Mouse (Mus musculus): ENCODE measurements around the gene Hist2h2ab.
"Not testable (repeated sequence)": the region's sequence is repeated elsewhere in the genome, so short reads cannot be mapped to it uniquely, and the experiment has no call there.

Gene Hist2h2ab

DNA sequence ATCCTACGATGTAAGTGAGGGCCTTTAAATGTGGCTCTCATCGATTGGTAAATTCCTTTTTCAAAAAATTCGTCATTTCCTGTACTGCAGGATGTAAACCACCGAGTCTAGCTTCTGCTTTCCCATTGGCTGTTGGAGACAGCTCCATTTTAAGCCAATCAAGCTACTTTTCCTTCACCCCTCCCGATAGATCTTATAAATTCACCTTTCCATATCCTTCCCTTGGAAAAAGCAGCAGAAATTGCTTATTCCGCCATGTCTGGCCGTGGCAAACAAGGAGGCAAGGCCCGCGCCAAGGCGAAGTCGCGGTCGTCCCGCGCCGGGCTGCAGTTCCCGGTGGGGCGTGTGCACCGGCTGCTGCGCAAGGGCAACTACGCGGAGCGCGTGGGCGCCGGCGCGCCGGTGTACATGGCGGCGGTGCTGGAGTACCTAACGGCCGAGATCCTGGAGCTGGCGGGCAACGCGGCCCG lies at the start of gene Hist2h2ab, which contains the start of gene Bola1:
TSS of gene Hist2h2ab (plus strand) at position 205 of the 470 bp plus-strand sequence.
TSS of gene Bola1 (minus strand) at position 49 of the 470 bp plus-strand sequence.
- DNase-seq (ENCODE audit: low spot score in 2 of 2) = peak; percentile 64 to 65

DNA sequence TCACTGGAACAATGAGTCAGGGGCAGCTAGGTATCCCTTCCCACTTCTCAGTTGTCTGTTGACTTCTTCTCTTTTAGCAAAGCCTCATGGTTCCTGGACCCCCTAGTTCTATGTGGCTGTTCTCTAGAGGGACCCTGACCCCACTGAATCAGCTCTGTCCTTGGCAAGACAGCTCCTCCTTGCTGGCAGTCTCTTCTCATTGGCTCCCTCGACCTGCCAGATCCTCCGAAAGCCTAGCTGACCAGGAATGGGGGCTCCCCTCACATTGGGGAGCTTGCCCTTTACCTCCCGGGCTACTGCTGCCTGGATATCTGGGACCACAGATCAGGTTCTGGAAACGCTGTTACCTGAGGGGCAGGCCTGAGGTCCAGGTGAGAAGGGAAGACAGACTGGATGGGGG lies 49.4 kb upstream of the Hist2h2ab start:
- DNase-seq (ENCODE audit: low spot score in 2 of 2) = no peak

GRCm38 (mm10) chr3:96170976-96171545 lies 48.6 kb upstream of the Hist2h2ab start:
- no peak for DNase-seq (ENCODE audit: low spot score in 2 of 2)

DNA sequence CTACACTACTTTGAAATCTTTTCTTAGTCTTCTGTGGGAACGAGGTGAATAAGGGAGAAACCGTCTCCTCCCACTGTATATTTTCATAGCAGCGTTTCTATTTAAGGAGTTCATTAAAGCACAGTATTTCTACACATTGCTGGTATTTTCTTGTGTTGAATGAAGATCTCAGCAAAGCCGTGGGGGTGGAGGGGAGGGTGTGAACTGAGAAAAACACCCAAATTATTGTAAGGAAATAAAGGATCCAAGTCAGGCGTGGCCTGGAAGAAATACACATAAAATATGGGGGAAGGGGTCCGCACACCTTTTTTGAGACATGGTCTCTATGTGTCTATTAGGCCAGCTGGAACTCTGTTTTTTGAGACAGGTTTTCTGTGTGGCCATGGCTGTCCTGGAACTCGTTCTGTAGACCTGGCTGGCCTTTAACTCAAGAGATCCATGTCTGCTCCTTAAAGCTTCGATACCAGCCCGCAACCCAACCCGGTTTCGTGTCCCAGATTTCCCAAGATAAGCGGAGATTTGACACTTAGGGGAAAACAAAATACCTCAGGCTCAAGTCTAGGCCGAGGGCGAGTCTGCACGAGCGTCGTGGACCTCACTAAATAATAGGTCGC lies 48.0 kb upstream of the Hist2h2ab start:
- DNase-seq (ENCODE audit: low spot score in 2 of 2) = no peak

- peak; percentile 80 to 81 for DNase-seq (ENCODE audit: low spot score in 2 of 2)
Measured at GRCm38 (mm10) chr3:96172197-96173178, 47.2 kb upstream of the Hist2h2ab start, which contains the start of gene Sf3b4. Gene Sf3b4 (plus strand): TSS chr3:96172332.

DNA sequence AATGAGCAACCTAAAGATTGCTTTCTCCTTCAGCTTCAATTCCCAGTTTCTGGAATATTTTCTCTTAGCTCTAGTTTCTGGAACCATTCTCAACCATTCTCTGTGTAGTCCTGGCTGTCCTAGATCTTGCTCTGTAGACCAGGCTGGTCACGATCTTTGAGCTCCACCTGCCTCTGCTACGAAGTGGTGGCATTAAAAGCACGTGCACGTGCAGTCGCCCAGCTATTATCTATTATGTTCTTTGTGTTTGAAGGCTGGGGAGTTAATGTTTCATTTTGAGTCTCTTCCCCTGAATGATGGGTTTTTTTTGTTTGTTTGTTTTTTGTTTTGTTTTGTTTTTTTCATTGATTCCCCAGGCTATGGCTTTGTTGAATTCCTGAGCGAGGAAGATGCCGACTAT lies 46.5 kb upstream of the Hist2h2ab start:
- no peak for DNase-seq (ENCODE audit: low spot score in 2 of 2)

GRCm38 (mm10) chr3:96174042-96174441 lies 45.6 kb upstream of the Hist2h2ab start:
- DNase-seq (ENCODE audit: low spot score in 2 of 2) = not testable (repeated sequence)

GRCm38 (mm10) chr3:96175251-96175650 lies 44.4 kb upstream of the Hist2h2ab start:
- DNase-seq (ENCODE audit: low spot score in 2 of 2) = no peak

- no peak for DNase-seq (ENCODE audit: low spot score in 2 of 2)
Measured at GRCm38 (mm10) chr3:96178427-96178826, 41.2 kb upstream of the Hist2h2ab start.

DNA sequence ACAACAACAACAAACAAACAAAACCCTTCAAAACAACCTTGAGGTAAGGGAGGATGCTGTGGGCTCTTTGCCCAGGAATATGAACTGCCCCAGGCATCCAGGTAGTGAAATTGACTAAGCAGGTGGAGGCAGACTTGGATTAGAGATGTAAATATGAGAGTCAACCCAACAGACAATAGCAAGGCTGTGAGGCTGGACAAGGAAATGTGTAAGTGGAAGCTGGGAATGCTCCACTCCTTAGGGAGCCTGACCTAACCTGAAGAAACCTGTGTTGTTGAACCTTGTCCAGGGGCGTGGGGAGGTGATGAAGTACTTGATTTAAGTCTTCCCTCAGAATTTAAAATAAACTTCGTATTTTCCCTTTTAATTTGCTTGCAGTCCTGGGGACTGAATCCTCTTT lies 40.8 kb upstream of the Hist2h2ab start:
- no peak for DNase-seq (ENCODE audit: low spot score in 2 of 2)

GRCm38 (mm10) chr3:96179531-96179930 lies 40.1 kb upstream of the Hist2h2ab start:
- no peak for DNase-seq (ENCODE audit: low spot score in 2 of 2)

- DNase-seq (ENCODE audit: low spot score in 2 of 2) = peak in 1 of 2 experiments; percentile 47
Measured at GRCm38 (mm10) chr3:96180727-96181477, 38.8 kb upstream of the Hist2h2ab start, which contains the start of gene Sv2a. Gene Sv2a (plus strand): TSS chr3:96181151.

DNA sequence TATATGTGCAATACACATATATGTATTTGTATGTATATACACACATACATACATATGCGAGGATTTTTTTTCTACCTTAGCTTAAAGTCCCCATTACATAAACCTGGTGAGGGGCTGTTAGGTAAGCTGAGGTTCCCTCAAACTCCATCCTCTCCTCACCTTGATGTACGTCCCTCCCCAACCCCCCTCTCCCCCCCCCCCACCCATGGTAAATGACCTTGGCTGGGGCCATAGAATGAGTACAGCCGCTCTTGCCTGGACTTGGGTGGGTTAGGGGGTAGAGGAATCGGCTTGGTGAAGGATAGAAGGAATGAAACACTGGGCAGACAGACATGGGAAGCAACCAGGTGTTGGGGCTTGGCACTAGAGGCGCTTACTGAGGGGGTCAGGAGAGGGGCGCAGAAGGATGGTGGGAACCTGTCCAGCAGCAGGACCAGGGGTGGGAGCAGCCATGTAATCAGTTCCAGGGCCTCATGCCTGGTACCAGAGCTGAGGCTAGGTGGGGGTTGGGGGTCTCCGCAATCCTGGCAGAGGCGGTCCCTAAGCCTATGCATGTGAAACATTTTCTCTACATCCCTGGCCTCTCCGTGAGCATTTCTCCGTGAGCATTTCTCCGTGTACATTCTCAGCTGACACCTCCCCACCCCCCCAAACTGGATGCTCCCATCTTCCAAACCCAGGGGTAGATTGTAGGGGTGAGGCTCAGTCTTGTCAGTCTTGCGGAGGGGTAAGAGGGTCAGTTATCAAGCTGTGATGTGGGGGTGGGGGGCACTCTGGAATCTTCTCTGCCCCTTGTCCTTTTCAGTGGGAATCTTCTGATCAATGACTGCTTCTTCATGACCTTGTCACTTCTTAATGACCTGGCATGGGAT lies 37.9 kb upstream of the Hist2h2ab start:
- no peak for DNase-seq (ENCODE audit: low spot score in 2 of 2)

- no peak for DNase-seq (ENCODE audit: low spot score in 2 of 2)
Measured at GRCm38 (mm10) chr3:96182382-96182776, 37.3 kb upstream of the Hist2h2ab start.

DNA sequence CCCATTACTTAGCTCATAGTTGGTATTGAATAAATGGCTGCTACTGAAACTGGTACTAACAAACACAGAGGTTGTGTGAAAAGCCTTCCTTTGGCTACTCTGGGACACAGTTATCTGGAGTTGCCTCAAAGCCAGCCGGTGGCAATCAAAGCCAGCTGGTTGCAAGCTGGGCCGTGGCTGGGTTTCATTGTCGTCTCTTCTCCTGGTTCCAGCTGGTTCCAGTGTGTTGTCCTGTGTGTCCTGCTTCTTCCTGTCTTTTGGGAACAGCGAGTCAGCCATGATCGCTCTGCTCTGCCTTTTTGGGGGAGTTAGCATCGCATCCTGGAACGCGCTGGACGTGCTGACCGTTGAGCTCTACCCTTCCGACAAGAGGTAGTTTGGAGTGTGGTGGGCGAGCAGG lies 26.7 kb upstream of the Hist2h2ab start:
- no peak for DNase-seq (ENCODE audit: low spot score in 2 of 2)

GRCm38 (mm10) chr3:96194966-96195365 lies 24.7 kb upstream of the Hist2h2ab start:
- no peak for DNase-seq (ENCODE audit: low spot score in 2 of 2)

- no peak for DNase-seq (ENCODE audit: low spot score in 2 of 2)
Measured at GRCm38 (mm10) chr3:96195616-96196313, 23.9 kb upstream of the Hist2h2ab start.

GRCm38 (mm10) chr3:96196437-96197128 lies 23.1 kb upstream of the Hist2h2ab start:
- DNase-seq (ENCODE audit: low spot score in 2 of 2) = no peak

- peak; percentile 81 to 86 for DNase-seq (ENCODE audit: low spot score in 2 of 2)
Measured at GRCm38 (mm10) chr3:96197129-96197749, 22.4 kb upstream of the Hist2h2ab start.
